8 mouse cellular contexts compared by ENCODE assay signal in the genomic region with DNA sequence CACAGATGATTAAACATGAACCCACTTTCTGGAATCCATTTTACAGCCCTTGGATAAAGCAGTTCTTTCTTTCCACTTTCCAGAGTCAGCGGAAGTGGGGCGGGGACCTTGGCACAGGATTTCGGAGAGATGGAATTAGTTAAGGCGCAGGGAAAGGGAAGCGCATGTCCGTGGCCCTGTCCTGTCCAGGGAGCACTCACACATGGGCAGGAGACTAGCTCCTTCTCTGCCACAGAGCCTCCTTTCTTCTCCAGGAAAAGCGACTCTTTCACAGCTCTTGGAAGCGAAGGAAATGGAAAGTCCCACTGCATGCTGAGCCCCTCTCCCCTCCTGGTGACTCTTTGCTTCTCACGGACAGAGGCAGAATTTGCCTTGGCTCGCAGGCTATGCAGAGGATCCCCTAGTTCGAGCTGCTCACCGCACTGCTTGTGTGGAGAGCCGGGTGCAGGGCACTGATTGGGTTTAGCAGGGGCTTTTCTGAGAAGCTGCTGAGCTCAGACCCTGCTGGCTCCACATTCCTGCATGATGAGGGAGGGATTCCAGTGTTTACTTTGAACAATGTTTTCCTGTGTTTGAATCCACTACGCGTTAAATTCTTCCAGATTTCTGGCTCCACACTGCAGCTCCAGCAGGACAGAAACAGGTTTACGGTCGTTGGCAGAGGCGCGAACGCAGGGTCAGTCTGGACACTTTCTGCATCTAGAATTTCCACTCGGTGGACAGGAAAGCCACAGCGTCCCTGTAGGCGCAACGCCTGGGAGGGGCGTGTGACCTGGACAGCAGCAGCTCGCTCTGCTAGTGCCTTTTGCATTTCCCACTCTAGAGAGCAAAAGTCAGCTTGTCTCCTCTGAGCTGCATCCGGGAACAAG. TPM values are rescaled to one million over a fixed set of nuclear protein-coding genes. Genes with fewer than 3 reads are reported as not detected.
A peak's percentile ranks its signal among the peaks of the same experiment; 100 is the strongest.
DNase-seq lines count a peak whose midpoint lies in the region; ATAC-seq lines count a peak whose summit lies in the region.

No protein-coding gene starts in this region.

- H3K9ac ChIP-seq in forebrain, embryonic 16.5 days (replicated peaks; ENCODE audit: low read depth, low read length) = peak overlapping the region; percentile 18
- H3K9ac ChIP-seq in lung, embryonic 15.5 days = peak overlapping the region; percentile 35

- 2% methylated on average over 27 of the region's 27 CpGs for WGBS in forebrain, embryonic 16.5 days
- 1% methylated on average over 27 of the region's 27 CpGs for WGBS in lung, embryonic 15.5 days

- peaks cover 10% of the 10 kb centered on the region for H3K4me1 ChIP-seq in forebrain, embryonic 16.5 days (replicated peaks; ENCODE audit: control insufficient read depth, insufficient read depth, low read length)
- H3K4me1 ChIP-seq in lung, embryonic 15.5 days = peaks cover 24% of the 10 kb centered on the region

- no peaks in the 10 kb centered on the region for H3K36me3 ChIP-seq in forebrain, embryonic 16.5 days (ENCODE audit: control insufficient read depth, insufficient read depth)
- H3K36me3 ChIP-seq in lung, embryonic 15.5 days = no peaks in the 10 kb centered on the region

- peak overlapping the region; percentile 42 for H3K4me2 ChIP-seq in forebrain, embryonic 16.5 days (ENCODE audit: low read length)
- H3K4me2 ChIP-seq in lung, embryonic 15.5 days = peak overlapping the region; percentile 51

- peak overlapping the region; percentile 82 for H3K27ac ChIP-seq in forebrain, embryonic 16.5 days (ENCODE audit: low read length)
- H3K27ac ChIP-seq in lung, embryonic 15.5 days = peak overlapping the region; percentile 97

- ATAC-seq in forebrain, embryonic 16.5 days = peak; percentile 96
- peak; percentile 91 for ATAC-seq in lung, embryonic 15.5 days (ENCODE audit: borderline replicate concordance, extremely low read depth, low FRiP score, low TSS enrichment)

- H3K4me3 ChIP-seq in forebrain, embryonic 16.5 days (replicated peaks; ENCODE audit: low read length) = peak overlapping the region; percentile 9
- H3K4me3 ChIP-seq in lung, embryonic 15.5 days = peak overlapping the region; percentile 23

- intact Hi-C loops in heart, postnatal 10 days (cut with DNase I) = no loop called here

- H3K9me3 ChIP-seq in forebrain, embryonic 16.5 days (ENCODE audit: control insufficient read depth, low read length) = no peaks in the 10 kb centered on the region
- H3K9me3 ChIP-seq in lung, embryonic 15.5 days = no peaks in the 10 kb centered on the region

- H3K27me3 ChIP-seq in forebrain, embryonic 16.5 days (replicated peaks; ENCODE audit: control insufficient read depth, insufficient read depth, low read length) = no peaks in the 10 kb centered on the region
- H3K27me3 ChIP-seq in lung, embryonic 15.5 days = no peaks in the 10 kb centered on the region

- DNase-seq in left cerebral cortex, adult 18-20 months (ENCODE audit: low spot score in 2 of 2) = peak; percentile 8 to 10
- no peak for DNase-seq in left cerebral cortex, adult 11 months (ENCODE audit: low spot score)
- peak; percentile 65 to 70 for DNase-seq in heart, postnatal 10 days
- DNase-seq in kidney, postnatal 25 days = peak; percentile 63 to 66
- DNase-seq in right cerebral cortex, postnatal 10 days (ENCODE audit: low spot score in 2 of 2) = peak; percentile 73 to 80
- no peak for DNase-seq in spleen, adult 18-20 months

RNA-seq across cellular contexts. Expression of a gene that starts 16.0 kb away (rescaled TPM):
- total RNA-seq in left cerebral cortex, adult 18-20 months (2021) = not detected
- 0.36 TPM in 1 of 2 replicates, not detected in the other for polyA plus RNA-seq in forebrain, embryonic 16.5 days (2015; fragmentation: Nextera tagmentation; extraction: Ambion mirVana)
- total RNA-seq in heart, postnatal 10 days (2021) = not detected
- 0.36 and 0.62 TPM in 2 replicates for polyA plus RNA-seq in lung, embryonic 15.5 days (2015; fragmentation: Nextera tagmentation; extraction: Ambion mirVana)

Comparison
In these comparisons a context has a peak if more than half of its experiments do, and no peak if none do; other contexts are left out.
1. DNase-seq: peak in left cerebral cortex, adult 18-20 months (2 of 2), heart, postnatal 10 days (2 of 2), kidney, postnatal 25 days (2 of 2) and right cerebral cortex, postnatal 10 days (2 of 2); none in left cerebral cortex, adult 11 months (single experiment) and spleen, adult 18-20 months (0 of 2).